Mouse (Mus musculus) large intestine, adult 2 months (tissue): Measurements from ENCODE around the gene Nhlrc1. TPM values are rescaled to one million over a fixed set of nuclear protein-coding genes. Genes with fewer than 3 reads are reported as not detected.

Experiments used
- DNase-seq: peaks from one replicate; pipeline ENCODE4 v3.0.0-alpha.2; 2012; ENCODE audit warnings: low read depth, low spot score
- WGBS: fragments of 180-500 bp; shearing (Covaris S2); methylation state at CpG from one replicate; pipeline ENCODE4 v1.1.7; 2018; 5-methylcytosine and 5-hydroxymethylcytosine counted together
- polyA plus RNA-seq: library from polyadenylated mRNA; depleted of rRNA; stranded (reverse); fragments of >200 nt; gene quantifications from 2 replicates; pipeline ENCODE4 v1.2.3, GENCODE M21; 2012; rRNA removed

The Nhlrc1 gene
- 2.7 and 3.6 TPM in 2 replicates for polyA plus RNA-seq

- 3% methylated on average over 73 of the region's 73 CpGs for WGBS
- DNase-seq = no peak
These were observed at the start of gene Nhlrc1 for GRCm38 (mm10) chr13:47014334-47015194. Gene Nhlrc1 (minus strand): TSS chr13:47014850.

GRCm38 (mm10) chr13:47063985-47064760, 49.5 kb upstream of the Nhlrc1 start:
- no peak for DNase-seq
- WGBS = 75% methylated on average over 15 of the region's 15 CpGs

- WGBS = 96% methylated on average over 17 of the region's 17 CpGs
- no peak for DNase-seq
These were observed 48.1 kb upstream of the Nhlrc1 start for GRCm38 (mm10) chr13:47062756-47063155.

DNA sequence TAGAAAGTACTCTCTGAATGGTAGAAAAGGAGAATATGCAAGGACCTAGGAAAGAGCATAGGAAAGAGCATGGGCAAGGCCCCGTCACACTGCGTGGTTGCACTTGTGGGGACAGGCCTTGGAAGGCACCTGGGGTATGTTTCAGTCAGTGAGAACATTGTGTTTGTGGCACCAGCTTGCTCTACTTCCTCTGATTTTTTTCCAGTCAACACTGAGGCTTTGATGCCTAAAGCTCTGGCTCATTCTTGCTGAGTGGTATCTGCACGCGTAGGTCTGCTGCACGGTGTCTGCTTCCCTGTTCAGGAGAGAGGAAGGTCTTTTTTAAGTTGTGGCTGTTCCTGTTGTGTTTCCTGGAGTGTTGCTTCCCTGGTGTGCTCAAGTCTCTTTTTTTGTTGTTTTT, 42.1 kb upstream of the Nhlrc1 start:
- 96% methylated on average over 5 of the region's 5 CpGs for WGBS
- no peak for DNase-seq

DNA sequence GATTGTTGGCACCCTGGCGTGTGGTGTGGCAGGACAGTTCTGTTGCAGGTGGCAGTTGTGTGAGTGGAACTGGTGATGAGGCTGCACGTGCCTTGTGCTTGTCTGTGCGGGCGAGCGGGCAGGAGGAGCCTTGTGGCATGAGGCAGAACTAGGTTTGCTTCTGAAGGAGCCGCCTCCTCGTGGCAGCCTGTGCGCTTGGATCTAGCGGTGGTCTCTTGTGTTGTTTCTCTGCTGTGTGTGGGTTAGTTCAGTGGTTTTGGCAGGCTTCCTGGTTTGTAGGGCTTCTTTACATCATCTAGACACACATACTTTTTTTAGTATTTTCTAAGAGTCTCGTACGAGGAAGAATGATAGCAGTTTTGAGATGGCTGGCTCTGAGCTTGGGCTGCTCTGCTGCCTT, 41.5 kb upstream of the Nhlrc1 start:
- 87% methylated on average over 11 of the region's 11 CpGs for WGBS
- no peak for DNase-seq

DNA sequence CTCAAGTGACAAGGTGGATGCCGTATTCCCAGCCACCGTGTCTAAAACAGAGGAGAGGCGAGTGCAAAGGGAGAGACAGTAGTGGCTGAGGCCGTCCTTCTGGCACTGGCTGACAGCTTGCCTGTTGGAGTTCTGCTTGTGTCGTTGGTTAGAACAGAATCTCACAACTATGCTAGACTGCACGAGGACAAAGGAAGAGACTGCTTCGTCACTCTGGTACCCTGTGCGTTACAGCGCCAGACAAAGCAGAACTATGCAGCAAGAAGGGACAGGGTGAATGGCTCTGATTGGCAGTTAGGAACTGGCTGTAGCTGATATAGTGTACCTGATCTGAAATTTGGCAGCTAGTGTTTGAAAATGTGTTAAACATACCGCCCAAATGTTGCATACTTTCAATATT, 39.3 kb upstream of the Nhlrc1 start:
- 90% methylated on average over 10 of the region's 10 CpGs for WGBS
- DNase-seq = no peak

GRCm38 (mm10) chr13:47050009-47050408, 35.4 kb upstream of the Nhlrc1 start:
- no peak for DNase-seq
- WGBS = 84% methylated on average over 4 of the region's 4 CpGs

DNA sequence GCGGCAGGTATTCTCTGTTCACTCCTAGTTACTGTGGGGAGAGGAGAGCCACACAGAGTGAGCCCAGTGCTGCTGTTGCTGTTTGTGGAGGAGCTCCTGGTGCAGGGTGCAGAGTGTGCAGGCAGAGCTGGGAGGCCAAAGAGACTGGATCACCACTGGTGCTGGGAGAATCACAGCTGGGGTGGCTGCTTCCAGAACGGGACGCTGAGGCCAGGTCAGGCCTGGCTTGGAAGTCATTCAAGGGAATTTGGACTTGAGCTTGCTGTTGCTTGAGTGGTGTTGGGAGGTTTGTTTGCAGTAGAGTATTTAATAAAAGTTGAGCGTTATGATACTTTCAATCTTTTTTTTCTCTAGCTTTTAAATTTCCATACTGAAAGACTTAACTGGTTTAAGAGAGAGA, 33.3 kb upstream of the Nhlrc1 start:
- DNase-seq = no peak
- 83% methylated on average over 4 of the region's 4 CpGs for WGBS

GRCm38 (mm10) chr13:47044617-47044947, 29.9 kb upstream of the Nhlrc1 start, which contains the start of gene Tpmt:
Gene Tpmt (minus strand): TSS chr13:47044737.
- 7% methylated on average over 10 of the region's 10 CpGs for WGBS
- DNase-seq = no peak

GRCm38 (mm10) chr13:47043833-47044616, 29.4 kb upstream of the Nhlrc1 start:
- DNase-seq = no peak
- 2% methylated on average over 45 of the region's 45 CpGs for WGBS

DNA sequence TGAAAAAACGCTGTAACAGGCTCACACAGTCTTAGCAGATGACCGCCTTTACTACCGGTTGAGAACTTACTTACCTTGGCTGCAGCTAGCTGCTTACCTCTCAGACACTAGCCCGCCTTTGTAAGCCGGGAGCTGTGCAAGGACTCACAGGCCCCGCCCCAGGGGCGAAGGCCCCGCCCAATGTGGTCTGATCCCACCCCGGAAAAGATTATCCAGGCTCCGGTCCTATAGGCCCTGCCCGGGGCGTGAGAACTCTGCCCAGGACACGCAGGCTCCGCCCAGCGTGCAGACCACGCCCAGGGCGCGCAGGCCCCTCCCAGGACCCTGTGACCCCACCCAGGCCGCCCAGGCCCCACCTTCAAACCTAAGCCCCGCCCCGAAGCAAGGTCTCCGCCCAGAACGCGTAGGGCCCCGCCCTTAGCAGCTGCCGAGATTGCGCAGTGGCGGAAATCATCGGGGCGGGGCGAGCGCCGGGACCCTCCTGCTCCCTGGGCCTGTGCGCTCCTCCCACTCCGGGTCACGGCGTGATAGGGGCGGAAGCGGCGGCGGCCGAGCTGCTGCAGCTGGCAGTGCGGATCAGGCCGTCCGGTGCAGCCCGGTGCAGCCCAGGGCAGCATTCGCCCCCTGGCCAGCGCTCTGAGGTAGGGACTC, 28.5 kb upstream of the Nhlrc1 start, which contains the start of gene Kdm1b:
TSS of gene Kdm1b (plus strand) at position 470 of the 651 bp plus-strand sequence.
- DNase-seq = peak; percentile 95
- under 1% methylated on average over 48 of the region's 48 CpGs for WGBS

- DNase-seq = no peak
- 18% methylated on average over 8 of the region's 8 CpGs for WGBS
These were observed 27.5 kb upstream of the Nhlrc1 start for GRCm38 (mm10) chr13:47042024-47042633.

- 58% methylated on average over 5 of the region's 5 CpGs for WGBS
These were observed 25.4 kb upstream of the Nhlrc1 start for GRCm38 (mm10) chr13:47040061-47040460.

GRCm38 (mm10) chr13:47037946-47038345, 23.3 kb upstream of the Nhlrc1 start:
- no peak for DNase-seq
- 87% methylated on average over 6 of the region's 6 CpGs for WGBS

More at GRCm38 (mm10) chr13:47040061-47040460, 25.4 kb upstream of the Nhlrc1 start:
- no peak for DNase-seq

DNA sequence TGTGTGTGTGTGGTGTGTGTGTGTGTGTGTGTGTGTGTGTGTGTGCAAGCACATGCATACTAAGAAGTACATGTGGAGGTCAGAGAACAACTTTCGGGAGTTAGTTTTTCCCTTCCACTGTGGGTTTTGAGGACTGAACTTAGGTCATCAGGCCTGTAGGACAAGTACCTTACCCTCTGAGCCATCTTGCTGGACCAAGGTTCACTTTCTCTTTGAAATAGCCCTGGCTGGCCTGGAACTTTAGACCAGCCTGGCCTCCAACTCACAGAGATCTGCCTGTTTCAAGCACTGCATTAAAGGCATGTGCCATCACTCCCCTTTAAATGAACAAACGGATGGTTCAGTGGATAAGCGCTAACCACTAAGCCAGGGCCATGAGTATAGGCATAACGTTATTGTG, 19.0 kb upstream of the Nhlrc1 start:
- 90% methylated on average over 4 of the region's 4 CpGs for WGBS
- DNase-seq = no peak

DNA sequence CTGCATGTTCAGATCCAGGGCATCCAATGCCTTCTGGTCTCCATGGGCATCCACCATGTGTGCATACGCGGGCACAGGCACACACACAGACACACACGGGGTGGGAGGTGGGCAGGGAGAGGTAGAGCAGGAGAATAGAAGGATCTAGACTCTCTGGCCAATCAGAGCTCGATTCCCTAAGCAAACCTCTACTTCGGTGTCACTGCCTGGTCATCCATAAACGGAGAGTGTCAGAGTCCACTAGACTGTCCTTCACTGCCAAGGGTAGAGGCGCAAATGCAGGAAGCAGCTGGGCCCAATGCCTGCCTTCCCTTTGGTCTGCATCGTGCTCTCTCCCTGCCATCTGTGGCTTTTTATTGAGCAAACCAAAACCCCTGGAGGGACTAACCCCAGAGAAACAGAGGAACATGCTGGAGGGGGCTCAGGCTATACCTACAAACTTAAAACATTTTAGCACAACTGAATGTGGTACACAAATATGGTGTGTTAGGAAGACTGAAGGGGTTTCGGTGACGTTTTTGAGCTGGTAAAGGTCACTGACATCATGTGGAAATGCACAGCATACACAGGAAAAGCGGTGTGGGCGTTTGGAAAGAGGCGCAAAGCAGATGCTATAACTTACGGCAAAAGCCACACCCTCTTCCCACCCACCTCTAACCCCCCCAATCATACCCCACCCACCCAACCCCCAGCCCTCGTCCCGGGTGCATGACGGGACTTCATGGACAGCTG, 15.9 kb upstream of the Nhlrc1 start:
- 88% methylated on average over 17 of the region's 17 CpGs for WGBS

DNA sequence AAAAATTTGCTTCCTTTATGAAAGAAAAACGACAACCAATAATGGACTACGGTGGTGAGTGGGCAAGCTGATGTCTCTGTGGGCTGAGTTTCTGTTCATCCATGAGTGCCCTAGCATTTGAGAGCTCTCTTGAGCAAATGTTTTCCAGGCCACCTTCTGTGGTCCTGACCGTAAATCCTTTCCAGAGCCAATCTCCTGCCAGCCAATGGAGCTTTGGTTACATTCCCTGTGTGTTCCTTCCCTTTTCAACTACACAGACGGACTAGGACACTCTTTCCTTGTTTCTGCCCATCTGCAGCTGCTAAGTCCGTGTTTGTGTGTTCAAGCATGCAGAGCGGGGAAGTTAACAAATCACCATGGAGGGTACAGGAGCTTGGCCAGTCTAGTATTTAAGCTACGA, 6.1 kb upstream of the Nhlrc1 start:
- no peak for DNase-seq
- 73% methylated on average over 7 of the region's 7 CpGs for WGBS

More for the DNA sequence above, 15.9 kb upstream of the Nhlrc1 start:
- DNase-seq = no peak

- no peak for DNase-seq
- WGBS = 51% methylated on average over 7 of the region's 7 CpGs
These were observed 5.1 kb upstream of the Nhlrc1 start for GRCm38 (mm10) chr13:47019774-47020173.
